14 mouse cellular contexts compared by ENCODE assay signal in the genomic region with DNA sequence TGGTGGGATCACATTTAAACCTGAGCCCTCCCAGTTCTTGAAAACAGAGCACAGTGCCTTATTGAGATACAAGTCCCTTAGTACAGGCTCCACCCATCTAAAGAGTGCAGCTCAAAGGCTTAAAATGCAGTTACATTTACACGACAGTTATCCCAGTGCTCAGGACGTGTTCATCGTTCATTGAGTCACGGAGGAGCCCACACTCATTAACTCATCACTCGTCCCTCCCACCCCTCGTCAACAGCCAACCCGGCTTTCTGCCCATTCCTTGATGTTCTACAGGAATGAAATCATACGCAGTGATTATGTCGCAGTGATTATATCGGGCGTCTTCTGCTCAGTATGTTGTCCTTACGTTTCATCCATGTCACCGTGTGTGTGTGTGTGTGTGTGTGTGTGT.
"Had no signal": no experiment of that assay in that cellular context is flagged by ENCODE, and none has a peak within 500 bp of the region (broad histone marks: within the 10 kb centered on the region; RNA-seq: fewer than 3 reads in every experiment).

No protein-coding gene starts in this region.

- H3K4me2 ChIP-seq: neural tube, embryonic 13.5 days; neural tube, embryonic 15.5 days; stomach, embryonic 15.5 days had no signal

- H3K9me3 ChIP-seq: neural tube, embryonic 13.5 days; neural tube, embryonic 15.5 days; stomach, embryonic 15.5 days had no signal

- H3K27me3 ChIP-seq: neural tube, embryonic 13.5 days; neural tube, embryonic 15.5 days; stomach, embryonic 15.5 days had no signal

- H3K27ac ChIP-seq: neural tube, embryonic 15.5 days; stomach, embryonic 15.5 days; stomach, postnatal 0 days had no signal

- DNase-seq: retina, postnatal 1 day; right cerebral cortex, postnatal 14 days; right cerebral cortex, postnatal 25 days; right cerebral cortex, postnatal 4 days; spleen, adult 18-20 months; thymus, adult 18-20 months; thymus, adult 2 months; thymus, postnatal 14 days; thymus, postnatal 25 days; thymus, postnatal 36 days had no signal

- H3K9ac ChIP-seq: neural tube, embryonic 13.5 days; neural tube, embryonic 15.5 days; stomach, embryonic 15.5 days had no signal

- H3K4me3 ChIP-seq: neural tube, embryonic 13.5 days; neural tube, embryonic 15.5 days; stomach, embryonic 15.5 days had no signal

- H3K36me3 ChIP-seq: neural tube, embryonic 13.5 days; neural tube, embryonic 15.5 days; stomach, embryonic 15.5 days had no signal
